Mouse (Mus musculus): Measurements from ENCODE around the gene Selenom.

The Selenom gene

DNA sequence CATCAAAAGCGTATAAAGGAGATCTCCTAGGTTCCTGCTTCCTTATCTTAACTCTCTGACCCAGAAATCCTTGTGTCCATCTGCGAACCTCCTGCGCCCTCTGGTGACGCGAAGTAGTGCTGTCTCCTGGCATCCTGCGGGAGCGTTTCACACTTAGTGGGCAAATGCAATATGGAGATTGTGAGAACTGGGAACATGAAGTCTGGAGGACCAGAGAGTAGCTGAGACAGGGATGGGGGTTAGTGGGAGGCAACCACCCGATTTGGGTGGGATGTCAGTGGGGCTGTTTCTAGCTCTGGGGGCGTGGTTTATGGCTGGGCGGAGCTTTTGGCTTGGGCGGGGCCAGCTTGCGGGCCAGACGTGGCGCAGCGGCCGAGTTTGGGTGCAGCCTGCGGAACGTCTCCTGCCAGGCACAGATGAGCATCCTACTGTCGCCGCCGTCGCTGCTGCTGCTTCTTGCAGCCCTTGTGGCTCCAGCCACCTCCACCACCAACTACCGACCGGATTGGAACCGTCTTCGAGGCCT, at the start of gene Selenom:
Gene Selenom (plus strand): TSS at position 156 of the 526 bp plus-strand sequence.
- ChIA-PET CTCF (interaction anchor here (0.5 to 4.3 kb wide), 62 partner anchors 8 to 321 kb away, joined by 3 to 50 read pairs (median 4); partner anchors contain the start of genes Inpp5j (in 2 of the 4), Pla2g3 (in 1 of the 4) and Rnf185 (in 1 of the 4)), POLR2A (interaction anchor here (0.5 to 5.3 kb wide), 37 partner anchors 9 to 323 kb away, joined by 3 to 26 read pairs (median 4); partner anchors contain the start of genes Morc2a (in 3 of the 4), Inpp5j (in 1 of the 4), Patz1 (in 1 of the 4) and Rnf185 (in 1 of the 4))

DNA sequence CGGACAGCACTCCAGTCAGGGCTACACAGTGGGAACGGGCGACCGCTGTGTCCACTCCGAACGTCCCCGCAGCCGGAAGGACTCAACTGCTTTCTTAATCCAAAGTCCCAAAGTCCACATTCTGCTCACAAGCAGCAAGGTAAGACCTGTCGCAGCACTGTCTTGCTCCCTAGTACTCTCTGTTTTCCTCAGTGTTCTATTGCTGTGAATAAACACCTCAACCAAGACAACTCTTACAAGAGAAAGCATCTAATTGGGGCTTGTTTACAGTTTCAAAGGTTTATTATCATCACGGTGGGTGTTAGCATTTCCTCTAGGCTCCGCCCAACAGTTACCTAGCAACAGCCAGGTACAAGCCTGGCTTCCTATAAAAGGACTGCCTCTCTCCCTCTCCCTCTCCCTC, 43.0 kb upstream of the Selenom start:
- ChIA-PET POLR2A (interaction anchor here in 1 of 4 experiments (1.3 kb wide), 1 partner anchor 64 kb away, joined by 3 read pairs; no protein-coding TSS in a partner anchor), CTCF (interaction anchor here in 1 of 4 experiments (1.0 kb wide), 1 partner anchor 64 kb away, joined by 3 read pairs; no protein-coding TSS in a partner anchor)

- ChIA-PET CTCF (interaction anchor here in 3 of 4 experiments (0.6 to 7.6 kb wide), 14 partner anchors 16 to 449 kb away, joined by 3 to 50 read pairs (median 3); partner anchors contain the start of genes Selenom (in 3 of the 3) and Pla2g3 (in 1 of the 3)), POLR2A (interaction anchor here in 2 of 4 experiments (0.9 to 2.5 kb wide), 4 partner anchors 20 to 176 kb away, joined by 3 to 6 read pairs (median 4); partner anchors contain the start of genes Morc2a (in 1 of the 2), Rnf185 (in 1 of the 2) and Selenom (in 1 of the 2))
These were observed 42.0 kb upstream of the Selenom start for GRCm38 (mm10) chr11:3472484-3472883.

DNA sequence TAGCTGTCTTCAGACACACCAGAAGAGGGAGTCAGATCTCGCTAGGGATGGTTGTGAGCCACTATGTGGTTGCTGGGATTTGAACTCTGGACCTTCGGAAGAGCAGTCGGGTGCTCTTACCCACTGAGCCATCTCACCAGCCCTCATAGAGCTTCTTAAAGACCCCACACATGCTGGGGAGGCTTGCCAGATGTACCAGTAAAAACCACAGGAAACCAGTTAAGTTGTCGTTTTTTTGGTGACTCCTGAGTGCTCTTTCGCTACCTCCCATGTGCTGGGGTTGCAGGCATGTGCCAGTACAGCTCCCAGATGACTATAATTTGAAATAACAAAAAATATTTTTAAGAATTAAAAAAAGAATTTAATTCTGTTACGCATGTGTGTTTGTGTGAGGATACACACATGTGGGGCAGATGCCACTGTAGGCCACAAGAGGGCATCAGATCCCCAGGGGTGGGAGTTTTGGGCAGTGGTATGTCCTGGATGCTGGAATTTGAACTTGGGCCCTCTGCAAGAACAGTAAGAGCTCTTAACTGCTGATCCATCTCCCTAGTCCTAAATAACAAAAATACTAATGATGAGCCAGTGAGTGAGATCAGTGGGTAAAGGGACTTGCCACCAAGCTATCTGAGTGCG, 39.9 kb upstream of the Selenom start:
- POLR2A ChIA-PET = interaction anchor here in 2 of 4 experiments (0.8 to 2.5 kb wide), 6 partner anchors 9 to 40 kb away, joined by 3 to 6 read pairs (median 4); partner anchors contain the start of genes Selenom (in 2 of the 2) and Rnf185 (in 1 of the 2)
- CTCF ChIA-PET = interaction anchor here in 3 of 4 experiments (0.7 to 7.6 kb wide), 15 partner anchors 9 to 312 kb away, joined by 3 to 50 read pairs (median 4); partner anchors contain the start of gene Selenom (in 3 of the 3)

DNA sequence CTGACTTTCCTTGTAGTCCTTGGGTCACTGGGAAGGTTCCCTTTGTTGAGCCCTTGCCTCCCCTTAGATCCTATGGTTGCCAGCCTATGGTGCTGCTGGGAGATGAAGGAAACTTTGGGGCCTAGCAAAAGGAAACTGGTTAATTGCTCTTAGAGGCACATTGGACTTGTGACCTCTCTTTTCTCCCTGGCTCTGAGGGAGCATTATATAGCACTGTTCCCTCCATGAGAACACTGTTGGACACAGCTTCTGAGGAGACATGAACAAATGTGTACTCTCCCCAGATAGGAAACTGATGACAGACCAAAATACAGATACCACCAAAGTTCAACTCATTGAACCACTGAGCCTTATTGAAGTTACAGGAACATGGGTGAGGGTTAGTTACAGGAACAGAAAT, 39.0 kb upstream of the Selenom start:
- POLR2A ChIA-PET = interaction anchor here in 2 of 4 experiments (0.5 to 1.3 kb wide), 4 partner anchors 22 to 230 kb away, joined by 3 read pairs; no protein-coding TSS in a partner anchor
- CTCF ChIA-PET = interaction anchor here (0.7 to 7.6 kb wide), 17 partner anchors 8 to 311 kb away, joined by 3 to 50 read pairs (median 4); partner anchors contain the start of gene Selenom (in 4 of the 4)

DNA sequence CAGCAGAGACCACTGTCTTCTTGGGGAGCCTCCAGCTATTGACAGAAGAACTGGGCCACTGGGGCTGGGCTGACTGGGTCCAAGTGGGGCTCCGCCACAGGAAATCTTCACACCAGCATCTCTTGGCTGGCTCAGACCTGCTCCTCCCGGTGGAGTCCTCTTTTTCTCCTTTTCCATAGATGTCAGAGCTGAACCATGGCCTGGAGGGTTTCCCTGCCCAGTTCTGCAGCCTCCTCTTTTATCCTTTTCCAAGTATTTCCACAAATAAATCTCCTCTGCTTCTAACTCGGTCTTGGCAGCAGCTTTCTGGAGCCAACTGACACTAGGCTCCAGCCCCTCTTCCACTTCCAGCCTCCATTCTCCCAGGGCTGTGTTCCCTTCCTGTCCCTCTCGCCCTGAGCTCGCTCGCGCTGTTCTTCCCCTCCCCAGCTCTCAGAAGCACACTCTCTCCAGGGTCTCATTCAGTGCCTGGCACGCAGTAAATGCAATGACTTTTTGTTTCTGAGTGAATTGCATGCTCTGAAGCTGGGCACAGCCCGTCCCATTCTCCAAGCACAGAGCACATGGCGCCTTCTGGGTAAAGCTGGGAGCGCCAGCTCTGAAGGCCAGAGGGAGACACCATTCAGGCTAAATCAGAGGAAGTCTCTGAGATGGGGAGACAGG, 30.4 kb upstream of the Selenom start:
- CTCF ChIA-PET = interaction anchor here in 3 of 4 experiments (0.6 to 1.4 kb wide), 6 partner anchors 8 to 55 kb away, joined by 3 to 12 read pairs (median 4); no protein-coding TSS in a partner anchor
- POLR2A ChIA-PET = interaction anchor here in 2 of 4 experiments (0.6 to 1.6 kb wide), 10 partner anchors 8 to 64 kb away, joined by 3 to 7 read pairs (median 3); no protein-coding TSS in a partner anchor

- CTCF ChIA-PET = interaction anchor here in 1 of 4 experiments (0.7 kb wide), 1 partner anchor 10 kb away, joined by 3 read pairs; no protein-coding TSS in a partner anchor
- POLR2A ChIA-PET = interaction anchor here in 2 of 4 experiments (1.0 to 1.4 kb wide), 2 partner anchors 9 to 11 kb away, joined by 3 to 4 read pairs; no protein-coding TSS in a partner anchor
These were observed 28.1 kb upstream of the Selenom start for GRCm38 (mm10) chr11:3486349-3486748.

DNA sequence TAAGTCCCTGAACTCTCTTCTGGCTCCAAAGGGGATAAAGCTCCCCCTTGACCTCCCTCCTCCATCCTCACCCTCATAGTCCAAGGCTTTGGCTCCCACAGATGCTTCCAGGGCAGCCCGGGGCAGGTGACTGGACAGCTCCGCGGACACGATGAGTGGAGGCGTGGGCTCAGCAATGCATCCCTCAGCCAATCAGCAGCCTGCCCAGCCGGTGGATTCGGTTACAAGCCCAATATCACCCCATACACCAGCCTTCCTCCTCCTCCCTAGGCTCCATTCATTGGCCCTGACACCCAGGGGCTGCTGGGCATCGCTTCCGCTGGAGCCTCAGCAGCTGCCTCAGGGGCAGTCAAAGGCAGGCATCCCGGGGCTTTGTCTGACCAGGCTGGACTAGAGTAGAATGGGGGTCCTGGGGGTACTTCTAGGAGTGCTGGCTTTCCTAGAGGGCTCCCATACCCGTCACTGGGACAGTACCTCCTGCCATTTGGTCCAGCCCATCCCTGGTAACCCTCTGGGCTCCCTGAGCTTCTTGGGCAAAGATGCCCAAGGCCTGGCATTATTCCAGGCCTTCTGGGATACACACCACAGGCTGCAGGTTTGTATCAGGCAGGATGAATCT, 26.4 kb upstream of the Selenom start, which contains the start of gene Pla2g3:
Gene Pla2g3 (plus strand): TSS at position 333 of the 619 bp plus-strand sequence.
- ChIA-PET POLR2A (interaction anchor here in 2 of 4 experiments (0.5 to 1.6 kb wide), 3 partner anchors 9 to 13 kb away, joined by 3 to 6 read pairs (median 3); no protein-coding TSS in a partner anchor), CTCF (interaction anchor here (0.6 to 2.2 kb wide), 4 partner anchors 16 to 388 kb away, joined by 3 to 7 read pairs (median 6); partner anchors contain the start of gene Selenom (in 1 of the 4))

DNA sequence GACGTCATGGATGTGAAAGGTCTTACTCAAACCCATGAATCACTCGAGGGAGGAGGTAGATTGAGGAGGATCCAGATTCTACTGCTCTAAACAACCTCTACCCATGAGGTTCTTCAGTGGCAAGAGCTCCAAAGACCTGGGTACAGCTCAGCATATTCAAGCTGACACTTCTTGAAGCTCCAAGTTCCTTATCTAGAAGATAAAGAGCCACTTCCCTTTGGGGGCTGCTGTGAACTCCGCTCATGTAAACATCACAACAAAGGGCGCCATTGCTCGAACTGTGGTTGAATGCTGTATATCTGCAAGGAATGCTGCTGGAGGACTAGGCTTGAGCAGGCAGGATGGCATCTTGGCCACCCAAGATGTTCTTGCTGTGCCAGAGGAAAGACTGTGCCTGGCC, 25.4 kb upstream of the Selenom start:
- CTCF ChIA-PET = interaction anchor here (1.1 to 2.2 kb wide), 4 partner anchors 25 to 425 kb away, joined by 3 to 7 read pairs (median 4); partner anchors contain the start of genes Selenom (in 1 of the 4) and Slc35e4 (in 1 of the 4)
- POLR2A ChIA-PET = interaction anchor here in 2 of 4 experiments (1.4 to 1.6 kb wide), 3 partner anchors 12 to 160 kb away, joined by 3 to 6 read pairs (median 4); partner anchors contain the start of genes Morc2a (in 1 of the 2) and Rnf185 (in 1 of the 2)

DNA sequence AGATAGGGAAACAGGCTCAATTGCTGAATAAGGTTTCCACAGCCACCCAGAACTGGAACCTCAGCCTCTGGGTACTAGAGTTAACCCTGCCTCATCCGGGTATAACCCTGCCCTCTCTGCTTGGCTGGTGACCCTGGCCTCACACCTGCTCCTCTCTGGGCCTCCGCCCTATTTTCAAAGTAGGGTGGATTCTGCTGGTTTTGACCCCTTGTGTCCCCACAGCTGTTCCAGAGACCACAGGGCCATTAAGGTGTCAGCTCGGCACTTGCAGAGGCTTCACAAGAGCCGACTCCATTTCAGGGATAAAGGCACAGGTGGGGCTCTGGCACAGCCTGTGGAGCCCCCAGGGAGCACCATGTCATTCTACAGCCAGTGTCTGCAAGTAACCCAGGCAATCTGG, 21.7 kb upstream of the Selenom start:
- ChIA-PET POLR2A (interaction anchor here in 3 of 4 experiments (0.7 to 2.8 kb wide), 22 partner anchors 9 to 160 kb away, joined by 3 to 15 read pairs (median 4); partner anchors contain the start of genes Morc2a (in 2 of the 3), Selenom (in 2 of the 3) and Inpp5j (in 1 of the 3)), CTCF (interaction anchor here in 2 of 4 experiments (1.0 to 1.2 kb wide), 3 partner anchors 22 to 39 kb away, joined by 3 to 8 read pairs (median 3); partner anchors contain the start of gene Selenom (in 1 of the 2))

- ChIA-PET CTCF (interaction anchor here in 1 of 4 experiments (1.2 to 1.3 kb wide), 3 partner anchors 40 to 291 kb away, joined by 3 to 4 read pairs (median 4); no protein-coding TSS in a partner anchor), POLR2A (interaction anchor here in 3 of 4 experiments (0.8 to 2.8 kb wide), 9 partner anchors 8 to 229 kb away, joined by 3 to 13 read pairs (median 3); partner anchors contain the start of genes Rnf185 (in 2 of the 3), Selenom (in 2 of the 3) and Drg1 (in 1 of the 3))
These were observed 19.6 kb upstream of the Selenom start for GRCm38 (mm10) chr11:3494857-3495256.

- CTCF ChIA-PET = interaction anchor here in 1 of 4 experiments (1.2 to 1.7 kb wide), 3 partner anchors 19 to 291 kb away, joined by 3 to 7 read pairs (median 4); no protein-coding TSS in a partner anchor
- POLR2A ChIA-PET = interaction anchor here in 3 of 4 experiments (0.5 to 2.8 kb wide), 17 partner anchors 9 to 263 kb away, joined by 3 to 13 read pairs (median 3); partner anchors contain the start of genes Selenom (in 2 of the 3), Drg1 (in 1 of the 3) and Morc2a (in 1 of the 3)
These were observed 19.0 kb upstream of the Selenom start for GRCm38 (mm10) chr11:3495496-3495895.

DNA sequence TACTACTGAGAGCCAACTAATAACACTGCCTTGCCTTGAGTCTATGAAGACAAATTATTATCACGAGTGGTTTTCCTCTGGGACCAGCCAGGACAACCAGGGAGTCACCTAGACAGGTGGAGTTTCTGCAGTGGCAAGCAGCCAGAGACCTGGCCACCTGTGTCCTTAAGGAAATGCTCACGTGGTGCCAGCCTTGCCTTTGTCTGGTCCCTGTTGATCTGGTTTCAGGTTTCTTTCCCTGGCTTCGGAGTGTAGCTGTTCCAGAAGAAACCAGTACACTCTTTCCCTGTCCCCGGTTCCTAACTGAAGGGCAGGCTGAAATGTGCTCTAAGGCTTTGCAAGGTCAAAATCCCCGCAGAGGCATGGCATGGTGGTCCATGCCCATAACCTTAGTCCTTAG, 17.7 kb upstream of the Selenom start:
- ChIA-PET CTCF (interaction anchor here in 2 of 4 experiments (0.6 to 1.7 kb wide), 5 partner anchors 18 to 333 kb away, joined by 3 to 7 read pairs (median 3); partner anchors contain the start of gene Selenom (in 1 of the 2)), POLR2A (interaction anchor here in 3 of 4 experiments (0.6 to 4.7 kb wide), 32 partner anchors 8 to 458 kb away, joined by 3 to 43 read pairs (median 4); partner anchors contain the start of genes Morc2a (in 3 of the 3), Inpp5j (in 1 of the 3) and Selenom (in 1 of the 3))

DNA sequence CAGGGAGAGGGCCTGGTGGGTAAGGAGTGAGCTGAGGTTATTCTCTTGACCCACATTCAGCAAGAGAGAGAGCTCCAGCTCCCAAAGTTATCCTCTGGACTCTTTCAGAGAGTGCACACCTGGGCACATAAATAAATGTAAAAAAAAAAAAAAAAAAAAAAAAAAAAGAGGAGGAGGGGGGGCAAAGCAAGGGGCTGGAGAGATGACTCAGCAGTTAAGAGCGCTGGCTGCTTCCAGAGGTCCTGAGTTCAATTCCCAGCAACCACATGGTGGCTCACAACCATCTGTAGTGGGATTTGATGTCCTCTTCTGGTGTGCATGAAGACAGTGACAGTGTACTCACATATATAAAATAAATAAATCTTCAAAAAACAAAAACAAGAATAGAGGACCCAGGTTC, 17.2 kb upstream of the Selenom start:
- CTCF ChIA-PET = interaction anchor here in 2 of 4 experiments (0.6 to 1.7 kb wide), 8 partner anchors 17 to 489 kb away, joined by 3 to 7 read pairs (median 4); partner anchors contain the start of gene Selenom (in 1 of the 2)

GRCm38 (mm10) chr11:3502057-3502456, 12.4 kb upstream of the Selenom start:
- ChIA-PET POLR2A (interaction anchor here in 3 of 4 experiments (0.6 to 3.1 kb wide), 8 partner anchors 10 to 176 kb away, joined by 3 to 13 read pairs (median 4); partner anchors contain the start of genes Morc2a (in 1 of the 3) and Pla2g3 (in 1 of the 3)), CTCF (interaction anchor here in 3 of 4 experiments (0.6 to 1.5 kb wide), 5 partner anchors 12 to 194 kb away, joined by 3 to 9 read pairs (median 4); partner anchors contain the start of gene Selenom (in 1 of the 3))

More for the DNA sequence above, 17.2 kb upstream of the Selenom start:
- POLR2A ChIA-PET = interaction anchor here in 3 of 4 experiments (0.6 to 4.7 kb wide), 31 partner anchors 10 to 458 kb away, joined by 3 to 43 read pairs (median 4); partner anchors contain the start of genes Morc2a (in 3 of the 3), Rnf185 (in 1 of the 3) and Selenom (in 1 of the 3)
